Mouse (Mus musculus) ES-Bruce4 (cell line): Measurements from ENCODE around the gene Zfp426. TPM values are rescaled to one million over a fixed set of nuclear protein-coding genes. Genes with fewer than 3 reads are reported as not detected.

ENCODE experiments used
- H3K27ac ChIP-seq: 2 replicates; pipeline ENCODE4 v1.5.1; 2012; ENCODE audit warnings: low read length, inconsistent platforms; ENCODE audit not compliant: insufficient read depth
- H3K27me3 ChIP-seq: 2 replicates; pipeline ENCODE4 v1.6.1; 2012; ENCODE audit warnings: mild to moderate bottlenecking, low read length, inconsistent platforms; ENCODE audit not compliant: control insufficient read depth, poor library complexity, insufficient read depth, severe bottlenecking
- H3K36me3 ChIP-seq: 2 replicates; pipeline ENCODE4 v1.6.1; 2012; ENCODE audit warnings: inconsistent platforms, mild to moderate bottlenecking, low read length, moderate library complexity; ENCODE audit not compliant: control insufficient read depth, poor library complexity, insufficient read depth, severe bottlenecking
- H3K4me1 ChIP-seq: one replicate; pipeline ENCODE4 v1.8.1; 2011; ENCODE audit warnings: low read length; ENCODE audit not compliant: control insufficient read depth, insufficient read depth
- H3K4me3 ChIP-seq: 2 replicates; pipeline ENCODE4 v1.5.1; 2011; ENCODE audit warnings: low read depth, mild to moderate bottlenecking, low read length
- H3K9ac ChIP-seq: 2 replicates; pipeline ENCODE4 v1.6.1; 2012; ENCODE audit warnings: low read depth, mild to moderate bottlenecking, inconsistent platforms; ENCODE audit not compliant: poor library complexity, severe bottlenecking
- H3K9me3 ChIP-seq: replicated peaks from 2 replicates; pipeline ENCODE4 v1.6.1; 2012; ENCODE audit warnings: mild to moderate bottlenecking, low read length, inconsistent platforms; ENCODE audit not compliant: control insufficient read depth, poor library complexity, insufficient read depth, severe bottlenecking
- CTCF ChIP-seq: IDR thresholded peaks from one replicate; pipeline ENCODE4 v1.8.1; 2011; ENCODE audit warnings: low read depth, low read length
- EP300 ChIP-seq: IDR thresholded peaks from 2 replicates; pipeline ENCODE4 v1.6.1; 2011; ENCODE audit warnings: low read depth, low read length; ENCODE audit not compliant: insufficient read depth
- POLR2A ChIP-seq: IDR thresholded peaks from one replicate; pipeline ENCODE4 v1.8.1; 2011; ENCODE audit warnings: low read length; ENCODE audit not compliant: insufficient read depth
- polyA plus RNA-seq: library from polyadenylated mRNA; stranded (reverse); fragments of >200 nt; gene quantifications from 2 replicates; pipeline ENCODE4 v1.2.4, GENCODE M21; 2011; ENCODE audit warnings: low read depth; ENCODE audit not compliant: missing spikeins, insufficient read depth, insufficient read length

Zfp426 gene
- polyA plus RNA-seq, result 17.5 and 19.4 TPM in 2 replicates

GRCm38 (mm10) chr9:20492527-20493233 is at the start of gene Zfp426:
Zfp426 (minus strand) TSS chr9:20492746.
- no peaks in the 10 kb centered on the region for H3K27me3 ChIP-seq
- H3K9me3 ChIP-seq, result no peaks in the 10 kb centered on the region
- H3K9ac ChIP-seq, result peak within 1 kb of the TSS; percentile 76
- no peaks in the 10 kb centered on the region for H3K4me1 ChIP-seq
- peaks cover 11% of the 10 kb centered on the region for H3K36me3 ChIP-seq
- peak; percentile 40 for TF ChIP-seq POLR2A
- TF ChIP-seq CTCF, result no peak
- H3K27ac ChIP-seq, result peak within 1 kb of the TSS; percentile 69
- peak within 1 kb of the TSS; percentile 81 for H3K4me3 ChIP-seq

GRCm38 (mm10) chr9:20536598-20536997 is 44.1 kb upstream of the Zfp426 start:
- no peaks in the 10 kb centered on the region for H3K36me3 ChIP-seq
- H3K4me1 ChIP-seq, result no peaks in the 10 kb centered on the region
- H3K27me3 ChIP-seq, result no peaks in the 10 kb centered on the region
- no peak for TF ChIP-seq CTCF
- TF ChIP-seq POLR2A, result no peak
- TF ChIP-seq EP300, result no peak
- no peak overlapping the region for H3K4me3 ChIP-seq
- H3K9me3 ChIP-seq, result no peaks in the 10 kb centered on the region
- no peak overlapping the region for H3K9ac ChIP-seq
- H3K27ac ChIP-seq, result no peak overlapping the region

GRCm38 (mm10) chr9:20534326-20534926 is 41.9 kb upstream of the Zfp426 start:
- H3K9ac ChIP-seq, result no peak overlapping the region
- H3K36me3 ChIP-seq, result no peaks in the 10 kb centered on the region
- no peak overlapping the region for H3K4me3 ChIP-seq
- H3K27ac ChIP-seq, result no peak overlapping the region
- H3K4me1 ChIP-seq, result no peaks in the 10 kb centered on the region
- H3K27me3 ChIP-seq, result no peaks in the 10 kb centered on the region
- TF ChIP-seq EP300 (no peak), POLR2A (no peak), CTCF (no peak)
- no peaks in the 10 kb centered on the region for H3K9me3 ChIP-seq

GRCm38 (mm10) chr9:20521306-20521957 is 28.9 kb upstream of the Zfp426 start, which contains the start of gene Zfp266:
Zfp266 (minus strand) TSS chr9:20521417.
- Histone ChIP-seq H3K4me3 (peak within 1 kb of the TSS; percentile 96), H3K27me3 (no peaks in the 10 kb centered on the region), H3K36me3 (peaks cover 18% of the 10 kb centered on the region), H3K27ac (peak within 1 kb of the TSS; percentile 74), H3K9ac (peak within 1 kb of the TSS; percentile 92), H3K4me1 (no peaks in the 10 kb centered on the region), H3K9me3 (no peaks in the 10 kb centered on the region)
- TF ChIP-seq CTCF, result no peak
- peak; percentile 7 for TF ChIP-seq POLR2A

- no peaks in the 10 kb centered on the region for H3K4me1 ChIP-seq
- no peaks in the 10 kb centered on the region for H3K27me3 ChIP-seq
- peak overlapping the region; percentile 92 for H3K9ac ChIP-seq
- peaks cover 26% of the 10 kb centered on the region for H3K36me3 ChIP-seq
- H3K27ac ChIP-seq, result peak overlapping the region; percentile 70
- TF ChIP-seq POLR2A (no peak), EP300 (no peak), CTCF (no peak)
- peak overlapping the region; percentile 96 for H3K4me3 ChIP-seq
- H3K9me3 ChIP-seq, result no peaks in the 10 kb centered on the region
Measured at GRCm38 (mm10) chr9:20520531-20521210, 28.1 kb upstream of the Zfp426 start.
